In genomic region chr16:63863913-63864330, GRCm38 (mm10) we compare ENCODE assay signal across 8 mouse cellular contexts. TPM values are rescaled to one million over a fixed set of nuclear protein-coding genes. Genes with fewer than 3 reads are reported as not detected.
DNase-seq lines count a peak whose midpoint lies in the region; ATAC-seq and TF ChIP-seq lines count a peak whose summit lies in the region.

TSS of gene Epha3 (minus strand) at chr16:63864175.

- no peak for TF ChIP-seq CTCF in embryonic fibroblast, embryonic 13.5 days (IDR thresholded peaks at IDR 0.05; ENCODE audit: borderline replicate concordance, insufficient read depth, low read length)
- no peak for TF ChIP-seq CTCF in small intestine, adult 2 months (IDR thresholded peaks at IDR 0.05; ENCODE audit: extremely low read depth, insufficient read length, insufficient replicate concordance, low read depth, low read length)

- peak within 1 kb of the TSS; percentile 10; the same call in 1 of the 2 replicates for H3K9ac ChIP-seq in heart, embryonic 11.5 days (ENCODE audit: low read depth, low read length)
- H3K9ac ChIP-seq in limb, embryonic 13.5 days: peak within 1 kb of the TSS; percentile 71
- H3K9ac ChIP-seq in midbrain, embryonic 13.5 days (replicated peaks): peak within 1 kb of the TSS; percentile 69

- peak within 1 kb of the TSS; percentile 66 for H3K4me2 ChIP-seq in heart, embryonic 11.5 days
- H3K4me2 ChIP-seq in limb, embryonic 13.5 days (replicated peaks): peak within 1 kb of the TSS; percentile 94
- peak within 1 kb of the TSS; percentile 85 for H3K4me2 ChIP-seq in midbrain, embryonic 13.5 days (replicated peaks)

- H3K27me3 ChIP-seq in heart, embryonic 11.5 days (ENCODE audit: control insufficient read depth, insufficient read depth, low read length): no peaks in the 10 kb centered on the region
- peaks cover 55% of the 10 kb centered on the region for H3K27me3 ChIP-seq in limb, embryonic 13.5 days
- H3K27me3 ChIP-seq in midbrain, embryonic 13.5 days: peaks cover 51% of the 10 kb centered on the region
- peaks cover 3% of the 10 kb centered on the region; the same call in 1 of the 2 replicates for H3K27me3 ChIP-seq in small intestine, adult 2 months (ENCODE audit: control insufficient read depth, insufficient read depth, low read length)

- under 1% methylated on average over 28 of the region's 28 CpGs for WGBS in heart, embryonic 11.5 days (ENCODE audit: insufficient replicate concordance)
- under 1% methylated on average over 28 of the region's 28 CpGs for WGBS in limb, embryonic 13.5 days
- WGBS in midbrain, embryonic 13.5 days: under 1% methylated on average over 28 of the region's 28 CpGs
- WGBS in small intestine, adult 2 months: 1% methylated on average over 28 of the region's 28 CpGs

- no peaks in the 10 kb centered on the region for H3K36me3 ChIP-seq in heart, embryonic 11.5 days (ENCODE audit: control insufficient read depth, insufficient read depth, low read length)
- no peaks in the 10 kb centered on the region for H3K36me3 ChIP-seq in limb, embryonic 13.5 days
- H3K36me3 ChIP-seq in midbrain, embryonic 13.5 days: no peaks in the 10 kb centered on the region
- H3K36me3 ChIP-seq in small intestine, adult 2 months (ENCODE audit: control insufficient read depth, insufficient read depth, low read length): no peaks in the 10 kb centered on the region

- ATAC-seq in heart, embryonic 11.5 days (replicated peaks; ENCODE audit: insufficient number of reproducible peaks, low FRiP score, low TSS enrichment): peak; percentile 77
- ATAC-seq in limb, embryonic 13.5 days (ENCODE audit: low FRiP score, low read depth): peak; percentile 83
- ATAC-seq in midbrain, embryonic 13.5 days: peak; percentile 95

- no peaks in the 10 kb centered on the region for H3K9me3 ChIP-seq in heart, embryonic 11.5 days (replicated peaks; ENCODE audit: control insufficient read depth, low read length)
- no peaks in the 10 kb centered on the region for H3K9me3 ChIP-seq in limb, embryonic 13.5 days
- H3K9me3 ChIP-seq in midbrain, embryonic 13.5 days: no peaks in the 10 kb centered on the region

- DNase-seq in layer of hippocampus, adult 11-12 months (ENCODE audit: low spot score): peak; percentile 77
- no peak for DNase-seq in layer of hippocampus, adult 9-10 months (ENCODE audit: low spot score)
- DNase-seq in kidney, adult 9 months: peak; percentile 49

- peak within 1 kb of the TSS; percentile 57 for H3K4me3 ChIP-seq in embryonic fibroblast, embryonic 13.5 days (ENCODE audit: insufficient read depth, low read length)
- peak within 1 kb of the TSS; percentile 61 for H3K4me3 ChIP-seq in heart, embryonic 11.5 days (ENCODE audit: low read depth, low read length)
- peak within 1 kb of the TSS; percentile 65 for H3K4me3 ChIP-seq in limb, embryonic 13.5 days
- H3K4me3 ChIP-seq in midbrain, embryonic 13.5 days (replicated peaks): peak within 1 kb of the TSS; percentile 72
- peak within 1 kb of the TSS; percentile 69 for H3K4me3 ChIP-seq in small intestine, adult 2 months (ENCODE audit: low read depth, low read length)

- H3K27ac ChIP-seq in embryonic fibroblast, embryonic 13.5 days (ENCODE audit: insufficient read depth, low read length): no peak within 1 kb of the TSS
- no peak within 1 kb of the TSS for H3K27ac ChIP-seq in heart, embryonic 11.5 days (ENCODE audit: low read depth, low read length)
- no peak within 1 kb of the TSS; the same call in 1 of the 2 replicates for H3K27ac ChIP-seq in limb, embryonic 13.5 days
- H3K27ac ChIP-seq in midbrain, embryonic 13.5 days: peak within 1 kb of the TSS; percentile 76
- no peak within 1 kb of the TSS for H3K27ac ChIP-seq in small intestine, adult 2 months (ENCODE audit: insufficient read depth, low read depth, low read length)

- TF ChIP-seq POLR2A in embryonic fibroblast, embryonic 13.5 days (IDR thresholded peaks at IDR 0.05; ENCODE audit: low read depth, low read length): peak; percentile 69
- TF ChIP-seq POLR2A in small intestine, adult 2 months (IDR thresholded peaks at IDR 0.05; ENCODE audit: low read depth, low read length): no peak

- H3K4me1 ChIP-seq in embryonic fibroblast, embryonic 13.5 days (ENCODE audit: control insufficient read depth, insufficient read depth, low read length): no peaks in the 10 kb centered on the region
- no peaks in the 10 kb centered on the region for H3K4me1 ChIP-seq in heart, embryonic 11.5 days (ENCODE audit: control insufficient read depth, insufficient read depth, low read length)
- 0 out of 2 replicates have a peak, but pooled peaks cover 3% of the 10 kb centered on the region for H3K4me1 ChIP-seq in limb, embryonic 13.5 days
- peaks cover 9% of the 10 kb centered on the region; the same call in 1 of the 2 replicates for H3K4me1 ChIP-seq in midbrain, embryonic 13.5 days (replicated peaks)
- peaks cover 5% of the 10 kb centered on the region; the same call in 1 of the 2 replicates for H3K4me1 ChIP-seq in small intestine, adult 2 months (ENCODE audit: control insufficient read depth, insufficient read depth, insufficient read length, low read length)

RNA-seq across cellular contexts. Expression of gene Epha3, which starts in this region (rescaled TPM):
- polyA plus RNA-seq in embryonic fibroblast, embryonic 13.5 days (2011; ENCODE audit: insufficient read length, low read depth, missing spikeins): 34.0 and 67.0 TPM in 2 replicates
- 10.7 and 11.9 TPM in 2 replicates for polyA plus RNA-seq in heart, embryonic 11.5 days (2014; fragmentation: Nextera tagmentation; extraction: Ambion mirVana)
- 36.1 and 45.3 TPM in 2 replicates for polyA plus RNA-seq in limb, embryonic 13.5 days (2015; fragmentation: Nextera tagmentation; extraction: Ambion mirVana)
- polyA plus RNA-seq in midbrain, embryonic 13.5 days (2015; fragmentation: Nextera tagmentation; extraction: Ambion mirVana): 28.5 and 35.0 TPM in 2 replicates
- 0.05 and 0.13 TPM in 2 replicates for polyA plus RNA-seq in small intestine, adult 2 months (2012; rRNA removed)

Comparison
In these comparisons a context has a peak if more than half of its experiments do, and no peak if none do; other contexts are left out.
1. RNA of gene Epha3 (polyA plus RNA-seq): 34.0 to 67.0 TPM in embryonic fibroblast, embryonic 13.5 days, 36.1 to 45.3 TPM in limb, embryonic 13.5 days, 28.5 to 35.0 TPM in midbrain, embryonic 13.5 days and 10.7 to 11.9 TPM in heart, embryonic 11.5 days; 0.05 to 0.13 TPM in small intestine, adult 2 months; every median in the first group is over 10 times any median in the second.
2. H3K9ac ChIP-seq: peak in every context shown above with its lines; median percentile 71 in limb, embryonic 13.5 days; 69 in midbrain, embryonic 13.5 days; 10 in heart, embryonic 11.5 days.
3. Peak in every context shown above with its lines, with median percentiles within 50 percentile points of each other: H3K4me3 ChIP-seq, ATAC-seq and H3K4me2 ChIP-seq.